Mouse (Mus musculus): ENCODE measurements at regions not wholly inside any gene's neighbourhood (a gene's known extent, or its start where the extent isn't known, plus 50 kb on each side); places are given as distances from the start of the nearest gene placed in this dataset.

DNA sequence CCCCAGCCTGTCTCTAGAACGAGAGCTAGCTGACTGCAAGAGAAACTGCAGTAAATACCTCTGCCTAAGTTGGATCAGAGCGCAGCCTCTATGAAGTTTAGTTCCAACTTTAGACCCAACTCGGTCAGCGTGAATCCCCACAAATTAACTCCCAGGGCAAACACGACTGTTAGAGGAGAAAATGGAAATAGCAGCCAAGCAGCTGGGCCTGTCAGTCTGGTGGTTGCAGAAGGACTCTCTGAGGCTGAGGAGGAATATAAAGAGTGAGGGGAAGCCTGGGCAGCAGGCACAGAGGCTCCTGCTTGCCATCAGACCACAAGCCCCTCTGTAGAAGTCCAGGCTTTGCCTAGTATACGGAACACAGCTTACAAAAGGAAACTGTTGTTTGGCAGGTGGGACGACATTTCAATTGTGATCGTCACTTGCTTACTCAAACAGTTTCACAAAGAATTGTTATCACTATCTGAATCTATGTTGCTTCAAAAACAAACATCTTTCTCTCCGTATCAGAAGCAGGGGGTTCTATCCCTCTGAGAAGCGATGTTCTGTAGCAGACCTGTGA lies 135.0 kb downstream of the Lmo4 start:
- no peak for DNase-seq

DNA sequence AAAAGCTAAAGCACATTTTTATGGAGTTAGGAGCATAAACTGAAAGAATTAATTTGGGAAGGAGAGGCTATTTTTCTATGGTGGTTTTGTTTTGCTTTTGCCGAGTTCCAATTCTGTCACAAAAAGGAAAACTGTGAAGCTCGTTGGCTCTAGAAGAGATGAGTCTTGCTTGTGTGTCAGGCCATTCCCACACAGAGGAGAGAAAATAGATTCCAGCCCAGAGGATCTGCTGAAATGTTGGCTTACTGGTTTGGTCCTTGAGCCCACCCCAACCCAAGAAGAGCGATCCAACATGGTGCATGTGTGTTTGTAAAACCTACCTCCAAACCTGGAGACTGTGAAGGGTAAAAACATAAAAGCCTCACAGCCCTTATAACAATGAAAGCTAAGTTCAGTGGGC lies 138.0 kb downstream of the Lmo4 start:
- DNase-seq, result no peak

DNA sequence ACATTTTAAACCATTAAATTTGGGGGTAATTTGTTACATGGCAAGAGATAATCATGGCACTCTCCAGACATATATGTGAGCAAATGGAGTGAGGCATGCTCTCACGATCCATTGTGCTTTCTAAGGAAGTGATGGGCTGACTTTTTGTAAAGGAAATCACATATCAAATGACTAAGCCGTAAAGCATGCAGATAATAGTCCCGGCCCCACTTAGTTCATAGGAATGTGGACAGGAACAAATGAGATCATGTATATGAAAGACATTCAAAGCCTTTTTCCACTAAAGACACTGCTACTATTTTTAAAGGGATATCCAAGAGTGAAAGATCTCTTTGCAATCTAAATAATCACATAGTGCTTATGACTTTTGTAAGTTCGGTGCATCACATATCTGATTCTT lies 146.9 kb downstream of the Lmo4 start:
- DNase-seq, result no peak

DNA sequence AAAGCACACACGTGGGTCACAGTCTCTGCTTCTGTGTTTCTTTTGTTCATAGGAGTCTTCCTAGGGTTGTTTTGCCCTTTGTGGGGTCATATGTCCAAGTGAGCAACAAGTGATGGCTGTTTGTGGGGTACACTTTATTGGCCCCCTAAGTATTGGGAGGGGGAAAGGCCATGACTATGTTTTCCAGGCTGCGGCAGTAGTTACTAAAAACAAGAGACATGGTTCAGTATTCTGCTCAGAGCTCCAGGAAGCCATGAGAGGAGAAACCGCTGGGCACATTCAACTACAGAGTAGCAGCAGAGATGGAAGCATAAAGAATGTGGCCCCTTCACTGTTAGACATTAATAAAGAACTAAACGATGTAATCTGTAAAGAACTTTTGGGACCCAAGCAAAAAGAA lies 154.7 kb downstream of the Lmo4 start:
- no peak for DNase-seq

DNA sequence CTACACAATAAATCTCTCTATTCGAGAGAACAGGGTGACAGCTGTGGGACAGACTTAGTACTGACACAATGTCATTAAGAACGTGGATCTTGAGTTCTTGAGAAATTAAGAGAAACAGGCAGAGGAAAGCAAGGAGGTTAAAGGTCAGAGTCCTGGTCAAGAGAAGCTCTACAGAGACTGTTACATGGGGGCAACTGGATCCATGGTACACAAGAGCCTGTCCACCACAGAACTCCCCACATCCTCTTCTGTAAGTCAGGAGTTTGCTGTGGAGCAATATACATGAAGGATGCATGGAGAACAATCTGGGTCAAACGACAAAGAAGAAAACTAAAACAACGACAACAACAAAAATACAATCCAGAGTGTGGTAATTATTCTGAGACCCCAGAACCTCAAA lies 155.8 kb downstream of the Lmo4 start:
- DNase-seq, result no peak

DNA sequence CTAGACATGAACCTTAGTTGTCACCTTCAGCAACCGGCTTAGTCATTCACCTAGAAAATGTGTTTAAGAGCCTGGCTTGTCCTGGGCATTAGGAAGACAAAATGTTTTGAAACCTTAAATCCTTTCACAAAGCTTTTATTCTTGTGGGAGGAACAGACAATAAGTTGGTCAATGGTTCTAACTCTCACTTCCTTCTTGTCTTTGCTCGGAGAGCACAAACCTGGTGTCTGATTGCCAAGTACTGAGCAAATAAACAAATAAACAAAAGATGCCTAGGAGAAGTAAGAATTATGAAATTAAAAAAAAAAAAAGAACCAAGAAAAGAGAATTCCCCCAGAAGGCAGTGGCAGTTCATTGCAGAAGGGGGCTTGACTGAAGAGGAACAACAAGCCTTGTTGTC lies 160.7 kb downstream of the Lmo4 start:
- no peak for DNase-seq

DNA sequence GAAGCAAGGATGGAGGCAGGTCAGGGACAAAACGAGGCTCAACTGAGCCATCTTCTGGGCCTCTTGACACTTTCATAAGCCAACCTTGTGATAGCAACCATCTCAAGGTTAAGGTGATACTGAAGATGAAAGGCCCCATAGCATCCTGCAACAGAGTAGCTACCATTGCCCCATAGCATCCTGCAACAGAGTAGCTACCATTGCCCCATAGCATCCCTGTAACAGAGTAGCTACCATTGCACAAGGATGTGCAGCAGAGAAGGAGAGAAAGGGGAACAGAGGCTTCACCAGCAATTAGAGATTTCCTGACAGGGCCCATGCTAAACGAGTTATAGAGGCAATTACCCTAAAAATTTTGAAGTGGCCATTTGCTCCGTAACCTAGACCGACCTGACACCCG lies 163.2 kb downstream of the Lmo4 start:
- no peak for DNase-seq

DNA sequence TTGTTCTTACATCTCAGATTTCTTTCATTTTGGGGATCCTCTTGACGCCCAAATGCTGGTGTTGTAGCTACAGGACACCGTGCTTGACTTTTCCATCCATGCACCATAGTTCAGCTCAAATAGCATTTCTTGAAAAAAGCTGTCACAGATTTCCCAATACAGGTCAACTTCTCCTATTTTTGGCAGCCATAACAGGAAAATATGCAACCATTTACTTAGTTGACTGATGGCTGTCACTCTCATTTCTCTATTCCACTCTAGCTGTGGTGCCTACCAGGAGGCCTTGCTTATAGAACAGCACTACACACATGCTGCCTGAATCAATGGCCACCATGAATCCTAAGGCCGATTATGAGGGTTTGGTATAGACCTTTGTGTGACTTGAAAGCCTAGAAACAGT lies 165.5 kb downstream of the Lmo4 start:
- no peak for DNase-seq

DNA sequence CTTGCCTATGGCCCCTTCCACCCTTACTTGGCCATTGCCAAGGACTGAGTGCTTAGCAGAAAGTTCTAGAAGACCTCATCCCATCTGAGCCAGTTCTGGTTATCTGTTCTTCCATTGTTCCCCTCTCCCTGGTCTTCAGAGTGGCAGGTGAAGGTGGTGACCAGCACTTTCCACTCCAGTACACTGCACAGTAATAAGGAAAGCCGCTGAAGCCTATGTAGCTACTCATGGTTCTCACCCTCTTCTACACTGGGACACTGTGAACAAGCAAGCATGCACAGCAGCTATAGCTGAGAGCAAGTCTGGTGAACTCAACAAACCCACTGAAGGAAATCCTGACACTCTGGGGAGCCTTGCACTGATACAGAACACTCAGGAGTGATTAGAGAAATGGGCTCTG lies 175.4 kb downstream of the Lmo4 start:
- DNase-seq, result no peak

DNA sequence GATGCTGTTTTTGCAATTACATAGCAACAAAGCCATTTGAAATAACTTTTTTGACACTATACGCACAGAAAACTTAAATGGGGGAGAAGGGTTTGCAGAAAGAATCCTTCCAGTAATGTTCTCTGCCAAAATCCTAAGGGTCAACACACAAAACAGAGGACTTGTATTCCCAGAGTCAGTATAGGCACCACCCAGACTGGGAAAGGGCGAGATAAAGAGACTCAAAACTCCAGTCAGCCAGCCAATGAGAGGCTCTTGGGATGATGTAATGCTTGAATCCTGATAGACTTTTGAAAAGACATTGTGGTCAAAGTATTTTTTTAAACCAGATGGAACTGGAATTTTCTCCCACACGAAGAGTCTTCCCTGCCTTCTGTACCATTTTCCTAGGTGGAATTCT lies 175.9 kb downstream of the Lmo4 start:
- DNase-seq, result no peak

DNA sequence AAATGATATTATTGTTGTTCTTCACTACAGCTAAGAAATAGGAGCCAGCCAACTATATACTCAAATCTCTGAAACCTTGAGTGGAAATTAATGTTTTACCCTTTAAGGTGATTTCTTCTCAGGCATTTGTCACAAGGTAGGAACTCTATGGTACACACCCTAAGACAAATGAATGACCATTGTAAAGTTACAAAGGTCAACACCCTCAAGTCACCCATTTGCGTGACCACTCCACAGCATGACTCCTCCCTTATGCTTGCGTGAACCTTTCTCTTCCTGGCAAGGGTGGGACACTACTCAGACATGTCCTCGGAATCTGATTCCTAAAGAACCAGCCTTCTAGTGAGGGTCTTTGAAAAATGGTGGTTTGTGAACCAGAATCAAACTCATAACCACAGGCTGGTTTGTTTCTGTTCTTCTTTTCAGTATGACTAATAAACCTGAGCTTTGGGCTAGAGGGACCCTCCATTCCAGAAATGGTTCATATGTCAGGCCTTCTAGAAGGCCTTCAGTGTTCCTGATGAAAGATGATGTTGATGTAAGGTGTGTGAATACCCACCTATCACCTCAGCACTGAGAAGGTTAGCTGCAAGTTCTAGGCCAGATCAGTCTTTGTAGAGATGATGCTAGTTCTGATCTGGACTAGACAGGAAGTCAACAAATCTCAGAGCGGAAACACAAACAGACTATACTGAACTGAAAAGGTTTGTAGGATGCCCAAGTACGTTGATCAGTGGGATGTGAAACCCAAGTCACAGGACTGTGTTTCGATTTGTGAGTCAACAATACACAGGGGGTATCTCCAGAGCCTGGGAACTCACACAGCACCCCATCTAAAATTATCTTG lies 177.7 kb downstream of the Lmo4 start:
- no peak for DNase-seq

DNA sequence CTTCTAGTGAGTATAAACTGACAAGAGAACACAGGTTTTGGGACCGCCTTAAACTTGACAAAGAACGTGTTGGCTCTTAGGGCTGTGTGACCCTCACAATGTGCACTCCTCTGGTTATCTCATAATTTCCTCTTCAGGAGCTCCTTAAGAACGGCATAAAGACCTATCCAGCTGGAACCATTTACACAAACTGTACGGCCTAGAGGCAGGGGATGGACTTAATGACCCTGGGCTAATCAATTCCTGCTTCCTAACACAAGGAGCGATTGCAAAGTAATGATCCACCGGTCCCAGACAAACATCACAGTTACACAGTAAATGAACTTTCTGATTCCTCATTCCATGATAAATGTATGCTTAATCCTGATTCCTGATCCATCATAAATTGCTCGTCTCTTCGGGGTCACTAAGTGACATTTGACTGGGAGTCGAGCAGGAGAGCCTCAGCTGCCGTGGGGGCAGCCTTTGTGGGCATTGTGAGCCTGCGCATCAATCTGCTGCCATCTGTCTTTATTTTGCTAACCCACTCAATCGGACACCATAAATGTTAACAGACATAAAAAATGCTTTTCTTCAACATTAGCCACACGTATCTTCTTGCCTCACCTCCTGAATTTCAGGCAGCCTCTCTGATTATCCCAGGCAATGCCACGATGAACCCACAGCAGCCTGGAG lies 179.4 kb downstream of the Lmo4 start:
- DNase-seq, result no peak

DNA sequence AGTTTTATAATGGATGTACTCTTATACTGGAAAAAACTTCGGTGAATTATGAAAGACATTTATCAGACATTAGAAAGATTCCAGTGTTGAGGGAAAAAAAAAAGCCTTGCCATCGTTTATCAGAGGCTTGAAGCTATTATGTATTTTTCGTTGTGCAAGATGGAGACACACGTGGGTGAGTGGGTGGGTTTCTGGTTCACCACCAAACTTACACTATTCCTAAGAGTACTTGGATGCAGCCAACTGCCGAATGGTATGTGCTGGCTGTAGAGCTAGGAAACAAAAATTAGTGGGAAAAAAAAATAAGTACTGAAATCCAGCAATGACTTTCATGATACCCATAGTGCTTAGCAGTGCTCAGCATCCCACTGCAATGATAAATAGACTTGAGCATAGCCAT lies 180.8 kb downstream of the Lmo4 start:
- DNase-seq, result no peak

DNA sequence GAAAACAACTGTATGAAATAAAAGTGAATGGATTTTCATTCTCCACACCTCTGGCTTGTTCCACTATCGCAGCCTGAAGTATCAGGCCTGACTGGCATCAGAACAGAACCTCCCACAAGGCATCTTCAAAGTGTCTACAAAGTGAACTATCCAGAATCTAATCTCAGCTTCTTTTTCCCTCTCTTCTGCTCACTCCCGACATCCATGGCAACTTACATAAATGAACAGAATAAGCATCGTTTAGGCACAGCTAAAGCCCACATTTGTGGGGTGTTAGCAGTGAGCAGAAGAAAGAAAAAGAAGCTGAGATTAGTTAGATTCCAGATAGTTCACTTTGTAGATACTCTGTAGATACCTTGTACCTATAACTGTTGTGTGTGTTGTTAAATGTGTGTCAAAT lies 182.0 kb downstream of the Lmo4 start:
- DNase-seq, result no peak

DNA sequence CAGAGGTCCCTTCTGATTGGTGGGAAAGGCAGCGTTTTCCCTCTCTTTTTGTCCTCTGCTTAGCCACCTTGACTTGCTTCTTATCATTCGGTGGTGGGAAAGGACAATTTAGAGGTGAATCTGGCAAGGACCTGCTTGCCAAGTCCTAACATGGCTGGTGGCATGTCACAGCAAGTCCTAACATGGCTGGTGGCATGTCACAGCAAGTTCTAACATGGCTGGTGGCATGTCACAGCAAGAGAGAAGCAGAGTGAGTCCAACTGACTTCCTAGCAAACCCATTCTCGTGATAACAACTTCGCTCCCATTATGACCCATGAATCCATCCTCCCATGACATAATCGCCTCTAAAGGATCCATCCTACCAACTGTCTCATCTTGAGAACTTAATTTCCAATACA lies 183.1 kb downstream of the Lmo4 start:
- DNase-seq, result no peak

DNA sequence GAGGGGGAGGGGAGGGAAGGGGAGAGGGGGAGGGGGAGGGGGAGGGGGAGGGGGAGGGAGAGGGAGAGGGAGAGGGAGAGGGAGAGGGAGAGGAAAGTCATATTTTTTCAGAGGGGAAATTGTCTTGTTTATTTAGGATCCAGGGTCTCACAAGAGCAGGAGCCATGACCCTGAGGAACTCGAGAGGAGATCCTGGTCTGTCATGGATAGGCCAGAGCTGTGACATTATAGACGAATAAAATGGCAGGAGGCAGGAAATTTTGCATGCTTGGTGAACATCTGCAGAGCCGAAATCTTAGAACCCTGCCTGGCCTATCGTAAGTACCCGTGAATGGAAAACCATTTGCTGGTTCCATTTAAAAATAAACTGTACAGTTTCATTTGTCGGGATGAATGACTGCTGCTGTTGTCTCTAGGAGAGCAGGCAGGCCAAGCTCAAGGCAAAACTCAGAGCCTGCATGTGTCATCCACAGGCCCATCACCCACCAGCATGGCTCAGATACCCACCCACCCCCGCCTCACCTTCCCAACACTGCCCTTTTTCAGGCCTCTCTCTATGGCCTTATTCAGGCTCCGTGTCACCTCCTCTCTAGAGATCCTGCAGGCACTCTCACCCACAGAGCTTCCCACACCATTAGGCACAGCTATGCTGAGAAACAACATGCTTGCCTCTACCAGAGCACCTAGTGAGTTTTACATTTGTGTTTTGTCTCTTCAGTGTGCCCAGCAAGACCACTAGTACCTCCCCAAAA lies 184.7 kb downstream of the Lmo4 start:
- no peak for DNase-seq

DNA sequence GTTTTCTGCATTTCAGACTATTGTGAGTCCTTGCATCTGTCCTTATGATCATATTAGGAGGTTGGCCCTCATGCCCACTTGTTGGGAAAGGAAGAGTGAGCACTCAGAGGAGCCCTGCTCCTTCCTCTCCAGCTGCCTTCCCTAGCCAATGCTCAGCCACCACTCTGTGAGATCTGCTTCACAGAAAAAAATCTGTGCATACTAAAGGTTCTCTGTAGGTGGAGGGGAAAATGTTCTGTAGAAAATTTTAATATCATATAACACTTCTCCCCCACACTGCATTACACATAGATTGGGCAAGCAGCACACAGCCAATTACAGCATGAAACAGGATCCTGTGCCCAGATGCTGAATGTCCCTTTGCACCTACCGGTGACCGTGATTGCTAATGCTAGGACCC lies 185.7 kb downstream of the Lmo4 start:
- DNase-seq, result no peak

DNA sequence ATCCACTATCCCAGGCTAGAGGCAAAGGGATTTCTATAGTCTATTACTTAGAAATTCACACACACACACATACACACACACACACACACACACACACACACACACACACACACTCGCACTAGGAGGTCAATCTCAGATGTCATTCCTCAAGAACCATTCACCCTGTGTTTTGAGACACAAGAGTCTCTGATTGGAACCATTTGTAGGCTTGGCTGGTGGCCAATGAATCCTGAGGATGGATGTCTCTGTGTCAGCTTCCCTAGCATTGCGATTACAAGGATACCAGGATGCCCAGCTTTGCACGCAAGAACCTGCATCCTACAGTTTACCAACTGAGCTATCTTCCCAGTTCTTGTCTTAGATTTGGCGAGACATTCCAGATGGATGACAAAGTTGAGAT lies 186.5 kb downstream of the Lmo4 start:
- peak; percentile 6 to 32 for DNase-seq

DNA sequence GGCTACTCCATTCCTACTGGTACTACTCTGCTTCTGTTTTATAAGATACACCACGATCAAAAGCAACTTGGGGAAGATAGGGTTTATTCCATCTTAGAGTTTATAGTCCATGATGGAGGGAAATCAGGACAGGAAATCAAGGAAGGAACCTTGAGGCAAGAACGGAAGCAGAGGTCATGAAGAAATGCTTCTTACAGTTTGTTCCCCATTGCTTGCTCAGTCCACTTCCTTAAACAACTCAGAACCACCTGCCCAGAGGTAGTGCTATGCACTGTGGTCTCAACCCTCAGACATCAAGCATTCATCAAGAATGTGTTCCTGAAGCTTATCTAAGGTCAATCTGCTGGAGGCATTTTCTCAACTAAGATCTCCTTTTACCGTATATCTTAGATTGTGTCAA lies 189.8 kb downstream of the Lmo4 start:
- no peak for DNase-seq

DNA sequence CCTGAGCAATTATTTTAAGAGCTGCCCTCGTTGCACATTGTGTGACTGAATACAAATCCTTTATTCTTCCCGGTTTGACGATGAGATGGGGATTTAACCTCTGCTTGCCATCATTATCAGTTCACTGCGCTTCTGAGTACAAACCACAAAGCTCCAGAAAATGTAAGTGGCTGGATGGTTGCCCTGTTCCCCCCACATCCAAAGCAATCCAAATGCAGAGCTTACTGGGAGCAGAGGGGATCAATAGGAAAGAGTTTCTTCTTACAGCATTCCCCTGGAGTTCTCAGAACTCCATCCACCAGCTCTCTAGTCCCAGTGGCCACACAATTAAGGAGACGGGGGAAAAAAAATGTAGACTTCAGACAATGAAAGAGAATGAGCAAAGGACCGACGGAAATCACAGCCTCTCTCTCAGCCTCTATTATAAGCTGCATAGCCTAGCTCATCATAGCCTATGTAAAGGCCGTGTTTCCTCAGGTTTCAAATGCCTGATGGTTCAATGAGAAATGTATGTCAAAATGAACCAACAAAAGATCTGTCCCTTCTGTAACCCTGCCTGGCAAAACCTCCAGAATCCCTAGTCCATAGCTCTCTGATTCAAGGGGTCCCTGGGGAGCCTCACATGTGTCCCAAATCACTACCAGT lies 191.4 kb downstream of the Lmo4 start:
- DNase-seq, result no peak

DNA sequence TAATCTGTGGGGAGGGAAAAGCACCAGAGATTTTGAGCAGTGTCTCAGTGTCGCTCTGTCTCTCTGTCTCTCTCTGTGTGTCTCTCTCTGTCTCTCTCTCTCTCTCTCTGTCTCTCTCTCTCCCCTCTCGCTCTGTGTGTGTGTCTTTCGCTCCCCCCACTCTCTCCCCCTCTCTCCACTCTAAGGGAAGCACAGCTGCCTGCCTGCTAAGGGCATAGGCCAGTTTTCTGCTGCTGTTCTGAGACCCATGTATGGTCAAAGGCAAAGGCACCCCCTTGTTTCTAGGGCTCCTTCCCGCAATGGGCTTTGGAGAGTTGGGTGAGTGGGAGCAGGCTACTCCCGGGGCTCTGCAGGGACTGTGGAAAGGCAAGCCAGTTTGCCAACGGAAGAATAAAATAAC lies 192.2 kb downstream of the Lmo4 start:
- DNase-seq, result no peak

DNA sequence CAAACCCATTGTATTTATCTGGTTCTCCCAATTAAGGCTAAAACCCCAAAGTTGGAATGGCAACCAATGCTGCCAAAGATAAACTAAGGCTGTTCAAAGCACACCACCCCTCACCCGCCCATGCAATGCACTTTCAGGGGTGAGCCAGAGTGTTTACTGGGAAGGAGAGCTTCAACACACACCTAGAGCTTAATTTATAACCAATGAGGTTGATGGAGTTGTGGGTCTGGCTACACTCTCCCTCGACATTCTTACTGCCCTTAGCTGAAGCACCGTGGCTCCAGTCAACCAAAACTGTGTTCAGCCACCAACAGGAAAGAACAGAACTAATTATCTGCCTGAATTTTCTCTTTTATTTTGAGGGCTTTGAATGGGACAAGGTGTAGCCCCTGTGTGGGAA lies 192.8 kb downstream of the Lmo4 start:
- no peak for DNase-seq

DNA sequence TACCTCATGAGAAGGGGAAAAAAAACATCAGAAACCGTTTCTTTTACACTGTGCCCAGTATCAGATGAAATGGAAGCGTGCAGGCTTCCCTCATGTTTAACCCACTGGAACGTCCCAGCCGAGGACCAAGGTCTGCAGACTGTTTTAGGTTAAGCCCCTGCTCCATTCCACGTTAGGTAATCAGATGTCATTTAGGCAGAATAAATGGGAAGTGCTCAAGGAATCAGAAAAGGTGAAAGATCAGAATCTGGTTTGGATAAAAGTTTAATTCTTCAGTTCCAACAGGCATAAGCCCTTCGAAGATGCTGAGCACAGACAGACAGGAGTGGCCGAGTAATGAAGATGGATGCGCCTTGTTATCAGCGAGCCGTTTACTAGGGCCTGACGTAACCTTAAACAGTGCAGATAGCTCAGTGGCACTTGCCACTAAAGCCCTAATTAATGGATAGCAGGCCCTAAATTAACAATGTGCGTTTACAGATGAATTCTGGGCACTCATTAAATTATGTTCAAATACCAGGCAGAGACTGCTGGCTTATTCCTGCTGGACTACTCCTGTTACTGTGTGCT lies 193.5 kb downstream of the Lmo4 start:
- no peak for DNase-seq

Measured in cerebellum, postnatal 14 days (tissue).